Mouse (Mus musculus) embryonic fibroblast, embryonic 13.5 days (primary cell): ENCODE measurements around the gene Cacnb1.

Experiments
- CTCF ChIP-seq: IDR thresholded peaks from 2 replicates; pipeline ENCODE4 v1.5.1; 2011; ENCODE audit warnings: mild to moderate bottlenecking, control low read depth, low read length, moderate library complexity, borderline replicate concordance; ENCODE audit not compliant: insufficient read depth
- POLR2A ChIP-seq: IDR thresholded peaks from 2 replicates; pipeline ENCODE4 v1.6.1; 2011; ENCODE audit warnings: low read depth, mild to moderate bottlenecking, control low read depth, low read length, moderate library complexity

- TF ChIP-seq POLR2A, result no peak
- TF ChIP-seq CTCF, result no peak
Measured at GRCm38 (mm10) chr11:97980531-97980966, 42.3 kb downstream of the Cacnb1 start.
